17 mouse cellular contexts compared by ENCODE assay signal in genomic region chr13:83880772-83881171, GRCm38 (mm10).
A peak's percentile ranks its signal among the peaks of the same experiment; 100 is the strongest.
DNase-seq lines count a peak whose midpoint lies in the region; ATAC-seq lines count a peak whose summit lies in the region.
"Had no signal": no experiment of that assay in that cellular context is flagged by ENCODE, and none has a peak within 500 bp of the region (broad histone marks: within the 10 kb centered on the region; RNA-seq: fewer than 3 reads in every experiment).

No protein-coding gene starts in this region.

- ATAC-seq in hindbrain, embryonic 11.5 days (ENCODE audit: low FRiP score): no peak
- ATAC-seq in midbrain, embryonic 13.5 days: no peak
- no peak for ATAC-seq in erythroid progenitor cell, adult 5-6 weeks (replicated peaks; ENCODE audit: low FRiP score, poor library complexity, severe bottlenecking)
- ATAC-seq: intestine, embryonic 15.5 days had no signal

- no peaks in the 10 kb centered on the region for H3K36me3 ChIP-seq in hindbrain, embryonic 11.5 days (ENCODE audit: control insufficient read depth, insufficient read depth, low read length)
- H3K36me3 ChIP-seq in midbrain, embryonic 13.5 days: no peaks in the 10 kb centered on the region
- H3K36me3 ChIP-seq: intestine, embryonic 15.5 days had no signal

- H3K9ac ChIP-seq in hindbrain, embryonic 11.5 days (ENCODE audit: low read depth, low read length): no peak overlapping the region
- H3K9ac ChIP-seq in midbrain, embryonic 13.5 days (replicated peaks): no peak overlapping the region
- H3K9ac ChIP-seq: intestine, embryonic 15.5 days had no signal

- H3K4me2 ChIP-seq in hindbrain, embryonic 11.5 days (replicated peaks; ENCODE audit: low read depth, low read length): no peak overlapping the region
- H3K4me2 ChIP-seq in midbrain, embryonic 13.5 days (replicated peaks): no peak overlapping the region
- H3K4me2 ChIP-seq: heart, embryonic 11.5 days; intestine, embryonic 15.5 days had no signal

- no peaks in the 10 kb centered on the region for H3K9me3 ChIP-seq in hindbrain, embryonic 11.5 days (ENCODE audit: control insufficient read depth, low read length)
- H3K9me3 ChIP-seq in midbrain, embryonic 13.5 days: no peaks in the 10 kb centered on the region
- H3K9me3 ChIP-seq: intestine, embryonic 15.5 days had no signal

- no peak overlapping the region for H3K4me3 ChIP-seq in hindbrain, embryonic 11.5 days (ENCODE audit: low read depth, low read length)
- no peak overlapping the region for H3K4me3 ChIP-seq in midbrain, embryonic 13.5 days (replicated peaks)
- H3K4me3 ChIP-seq: intestine, embryonic 15.5 days had no signal

- DNase-seq in retina, postnatal 1 day: peak; percentile 46
- DNase-seq in retina, embryonic 14.5 days (ENCODE audit: low spot score): no peak
- peak; percentile 13 for DNase-seq in hindbrain, embryonic 11.5 days (ENCODE audit: low spot score)
- DNase-seq in cerebellum, postnatal 4 days (ENCODE audit: low spot score in 2 of 2): no peak
- no peak for DNase-seq in thymus, postnatal 4 days
- DNase-seq: adrenal gland, postnatal 10 days; B cell, adult 2 months; cerebellum, adult 18-20 months; gastrocnemius, postnatal 36 days; lung, adult 2 months; spleen, adult 18-20 months; thymus, adult 18-20 months had no signal

- H3K4me1 ChIP-seq in hindbrain, embryonic 11.5 days (replicated peaks; ENCODE audit: control insufficient read depth, insufficient read depth, low read length): no peaks in the 10 kb centered on the region
- H3K4me1 ChIP-seq in midbrain, embryonic 13.5 days (replicated peaks): peaks cover 48% of the 10 kb centered on the region
- H3K4me1 ChIP-seq: intestine, embryonic 15.5 days had no signal

- H3K27ac ChIP-seq in hindbrain, embryonic 11.5 days (ENCODE audit: low read depth, low read length): peak overlapping the region; percentile 40; the same call in 1 of the 2 replicates
- H3K27ac ChIP-seq in midbrain, embryonic 13.5 days: peak overlapping the region; percentile 87
- H3K27ac ChIP-seq: intestine, embryonic 15.5 days; macrophage had no signal

- WGBS in hindbrain, embryonic 11.5 days: 55% methylated on average over 2 of the region's 2 CpGs
- WGBS in midbrain, embryonic 13.5 days: 32% methylated on average over 2 of the region's 2 CpGs

- no peaks in the 10 kb centered on the region for H3K27me3 ChIP-seq in hindbrain, embryonic 11.5 days (ENCODE audit: control insufficient read depth, insufficient read depth, low read length)
- H3K27me3 ChIP-seq in midbrain, embryonic 13.5 days: no peaks in the 10 kb centered on the region
- H3K27me3 ChIP-seq: intestine, embryonic 15.5 days had no signal

Comparison
In these comparisons a context has a peak if more than half of its experiments do, and no peak if none do; other contexts are left out.
1. DNase-seq: peak in retina, postnatal 1 day (single experiment) and hindbrain, embryonic 11.5 days (single experiment); none in retina, embryonic 14.5 days (single experiment), cerebellum, postnatal 4 days (0 of 2) and thymus, postnatal 4 days (single experiment).